Mouse (Mus musculus) adrenal gland, postnatal 14 days (tissue): ENCODE measurements at regions not wholly inside any gene's neighbourhood (a gene's known extent, or its start where the extent isn't known, plus 50 kb on each side); places are given as distances from the start of the nearest gene placed in this dataset.

Source experiments
- DNase-seq: peaks from one replicate; pipeline ENCODE4 v3.0.0; 2021; ENCODE audit warnings: mixed read lengths

DNA sequence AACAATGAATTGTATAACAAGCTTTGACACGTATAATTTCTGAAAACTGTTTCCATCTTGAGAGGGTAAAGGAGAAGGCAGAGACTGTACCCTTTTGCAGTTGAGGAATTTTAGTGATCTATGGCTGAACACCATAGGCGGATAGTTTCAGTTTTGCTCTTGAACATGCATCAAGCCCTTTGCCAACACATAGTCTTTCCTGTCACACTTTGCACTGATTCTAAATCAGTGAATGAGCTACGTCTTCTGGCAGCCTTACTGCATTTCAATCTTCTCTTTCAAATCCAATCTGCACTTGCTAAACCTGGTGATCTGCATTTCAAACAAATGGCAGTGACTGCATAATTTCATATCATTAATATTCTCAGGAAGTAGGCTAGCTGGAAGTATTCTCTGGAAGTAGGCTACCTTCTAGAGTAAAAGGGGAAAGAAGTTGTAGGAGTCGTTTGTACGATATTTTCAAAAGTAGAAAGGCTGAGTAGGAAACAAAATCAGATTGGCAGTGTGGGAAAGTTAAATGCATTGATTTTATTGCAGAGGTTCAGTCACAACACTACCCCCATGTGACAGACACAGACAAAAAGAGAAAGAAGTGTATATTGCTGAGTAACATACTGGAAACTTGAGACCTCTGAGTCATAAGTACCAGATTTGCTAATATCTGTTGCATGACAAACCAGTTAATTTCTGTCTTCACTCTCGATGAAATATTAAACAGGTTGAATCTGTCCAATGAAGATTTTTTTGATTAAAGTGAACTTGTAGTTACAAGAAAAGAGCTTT, 983.3 kb upstream of the Nr2f1 start:
- DNase-seq: no peak

- DNase-seq: no peak
These were observed 959.2 kb upstream of the Nr2f1 start for GRCm38 (mm10) chr13:79158757-79159156.

DNA sequence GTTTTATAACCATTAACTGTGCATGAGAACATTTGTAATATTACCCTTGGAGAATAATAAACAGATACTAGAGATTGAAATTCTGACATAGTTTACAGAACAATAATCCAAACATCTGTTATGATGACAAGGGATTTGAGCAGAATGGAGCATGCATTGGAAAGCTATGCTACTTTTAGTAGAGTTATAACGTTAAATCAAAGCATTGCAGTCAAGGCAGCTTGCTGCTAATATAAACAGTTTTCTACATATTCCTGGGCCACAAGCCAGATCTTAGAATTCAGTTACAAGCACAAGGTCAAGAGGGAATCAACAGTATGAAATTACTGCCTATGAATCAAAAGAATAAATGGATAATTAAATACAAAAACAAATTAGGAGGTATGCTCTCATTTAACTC, 943.3 kb upstream of the Nr2f1 start:
- DNase-seq: no peak

- no peak for DNase-seq
These were observed 941.9 kb upstream of the Nr2f1 start for GRCm38 (mm10) chr13:79141362-79141966.

- DNase-seq: peak; percentile 11
These were observed 939.2 kb upstream of the Nr2f1 start for GRCm38 (mm10) chr13:79138747-79139146.

DNA sequence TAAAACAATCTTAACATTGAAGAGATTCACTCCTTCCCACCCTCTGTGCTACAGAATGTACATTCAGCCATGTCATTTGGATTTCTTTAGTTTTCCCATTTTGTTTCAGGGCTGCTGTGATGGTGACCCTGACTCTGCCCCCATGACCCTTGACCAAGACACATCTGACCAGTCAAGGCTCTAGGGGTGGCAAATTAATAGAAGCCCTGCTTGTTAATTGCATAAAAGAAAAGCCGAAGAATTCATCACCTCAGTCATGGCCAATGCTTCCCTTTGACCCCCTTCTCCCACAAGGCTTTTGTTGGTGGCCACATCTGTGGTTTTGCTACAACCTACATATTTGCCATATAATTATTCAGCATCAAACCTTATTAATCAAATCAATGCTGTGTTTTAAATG, 937.2 kb upstream of the Nr2f1 start:
- DNase-seq: no peak
